Mouse (Mus musculus) lung, embryonic 15.5 days (tissue): ENCODE measurements around the gene Epha4. TPM values are rescaled to one million over a fixed set of nuclear protein-coding genes. Genes with fewer than 3 reads are reported as not detected.

Source experiments
- ATAC-seq: fragments of 200-750 bp; cut with Nextera tagmentation; 2 replicates; pipeline ENCODE4 v1.8.0; 2017; ENCODE audit warnings: moderate number of reproducible peaks, borderline replicate concordance; ENCODE audit not compliant: low FRiP score, low TSS enrichment; ENCODE audit errors: extremely low read depth
- H3K27ac ChIP-seq: fragments of 300-500 bp; sonication (generic); 2 replicates; pipeline ENCODE4 v1.5.1; 2015; ENCODE audit warnings: moderate library complexity, mild to moderate bottlenecking, inconsistent platforms
- H3K27me3 ChIP-seq: fragments of 300-500 bp; sonication (generic); 2 replicates; pipeline ENCODE4 v1.6.1; 2015; ENCODE audit warnings: inconsistent platforms
- H3K36me3 ChIP-seq: fragments of 300-500 bp; sonication (generic); 2 replicates; pipeline ENCODE4 v1.6.1; 2015; ENCODE audit warnings: inconsistent platforms
- H3K4me1 ChIP-seq: fragments of 300-500 bp; sonication (generic); 2 replicates; pipeline ENCODE4 v1.6.1; 2015; ENCODE audit warnings: inconsistent platforms
- H3K4me2 ChIP-seq: fragments of 300-500 bp; sonication (generic); 2 replicates; pipeline ENCODE4 v1.6.1; 2015; ENCODE audit warnings: inconsistent platforms, mild to moderate bottlenecking, moderate library complexity
- H3K4me3 ChIP-seq: fragments of 300-500 bp; sonication (generic); 2 replicates; pipeline ENCODE4 v1.5.1; 2015; ENCODE audit warnings: mild to moderate bottlenecking, inconsistent platforms
- H3K9ac ChIP-seq: fragments of 300-500 bp; sonication (generic); 2 replicates; pipeline ENCODE4 v1.6.1; 2015; ENCODE audit warnings: inconsistent platforms
- H3K9me3 ChIP-seq: fragments of 300-500 bp; sonication (generic); 2 replicates; pipeline ENCODE4 v1.6.1; 2016; ENCODE audit warnings: inconsistent platforms
- WGBS: fragments of 180-500 bp; shearing (Covaris S2); methylation state at CpG from one replicate; pipeline ENCODE4 v1.1.7; 2015; 5-methylcytosine and 5-hydroxymethylcytosine counted together
- polyA plus RNA-seq: library from polyadenylated mRNA; unstranded; fragments of >200 nt; fragmentation: Nextera tagmentation; extraction: Ambion mirVana; gene quantifications from 2 replicates; pipeline ENCODE4 v1.2.1, GENCODE M21; 2015

The Epha4 gene
- polyA plus RNA-seq, 1 experiment from 2014 or later: 16.9 TPM

GRCm38 (mm10) chr1:77435045-77435444 is 79.8 kb downstream of the Epha4 start:
- Histone ChIP-seq H3K36me3 (no peaks in the 10 kb centered on the region), H3K9ac (no peak overlapping the region), H3K27ac (no peak overlapping the region), H3K27me3 (no peaks in the 10 kb centered on the region), H3K4me1 (no peaks in the 10 kb centered on the region), H3K4me2 (no peak overlapping the region), H3K9me3 (no peaks in the 10 kb centered on the region), H3K4me3 (no peak overlapping the region)
- WGBS: 9% methylated on average over 4 of the region's 4 CpGs
- no peak for ATAC-seq

GRCm38 (mm10) chr1:77433148-77433547 is 81.7 kb downstream of the Epha4 start:
- no peak overlapping the region for H3K4me3 ChIP-seq
- no peak overlapping the region for H3K9ac ChIP-seq
- H3K27ac ChIP-seq: no peak overlapping the region
- no peak for ATAC-seq
- H3K27me3 ChIP-seq: no peaks in the 10 kb centered on the region
- no peak overlapping the region for H3K4me2 ChIP-seq
- H3K4me1 ChIP-seq: no peaks in the 10 kb centered on the region
- no peaks in the 10 kb centered on the region for H3K9me3 ChIP-seq
- no peaks in the 10 kb centered on the region for H3K36me3 ChIP-seq
- 90% methylated on average over 3 of the region's 3 CpGs for WGBS

GRCm38 (mm10) chr1:77432489-77432888 is 82.4 kb downstream of the Epha4 start:
- WGBS: 85% methylated on average over 2 of the region's 2 CpGs

GRCm38 (mm10) chr1:77429174-77429573 is 85.7 kb downstream of the Epha4 start:
- Histone ChIP-seq H3K9ac (no peak overlapping the region), H3K27ac (no peak overlapping the region), H3K4me3 (no peak overlapping the region), H3K4me1 (no peaks in the 10 kb centered on the region), H3K9me3 (no peaks in the 10 kb centered on the region), H3K36me3 (no peaks in the 10 kb centered on the region), H3K4me2 (no peak overlapping the region), H3K27me3 (no peaks in the 10 kb centered on the region)
- ATAC-seq: no peak
- 70% methylated on average over 6 of the region's 6 CpGs for WGBS

More at GRCm38 (mm10) chr1:77432489-77432888, 82.4 kb downstream of the Epha4 start:
- H3K27ac ChIP-seq: no peak overlapping the region
- H3K27me3 ChIP-seq: no peaks in the 10 kb centered on the region
- H3K9ac ChIP-seq: no peak overlapping the region
- H3K4me2 ChIP-seq: no peak overlapping the region
- H3K9me3 ChIP-seq: no peaks in the 10 kb centered on the region
- no peaks in the 10 kb centered on the region for H3K4me1 ChIP-seq
- ATAC-seq: no peak
- no peaks in the 10 kb centered on the region for H3K36me3 ChIP-seq
- H3K4me3 ChIP-seq: no peak overlapping the region

GRCm38 (mm10) chr1:77426956-77427355 is 87.9 kb downstream of the Epha4 start:
- 45% methylated on average over 6 of the region's 6 CpGs for WGBS
- H3K27ac ChIP-seq: no peak overlapping the region
- no peaks in the 10 kb centered on the region for H3K9me3 ChIP-seq
- no peak overlapping the region for H3K4me2 ChIP-seq
- H3K36me3 ChIP-seq: no peaks in the 10 kb centered on the region
- H3K9ac ChIP-seq: no peak overlapping the region
- H3K4me3 ChIP-seq: no peak overlapping the region
- no peaks in the 10 kb centered on the region for H3K27me3 ChIP-seq
- no peak for ATAC-seq
- no peaks in the 10 kb centered on the region for H3K4me1 ChIP-seq

- H3K9me3 ChIP-seq: no peaks in the 10 kb centered on the region
- H3K4me1 ChIP-seq: no peaks in the 10 kb centered on the region
- H3K36me3 ChIP-seq: no peaks in the 10 kb centered on the region
- ATAC-seq: no peak
- 81% methylated on average over 3 of the region's 3 CpGs for WGBS
- H3K27me3 ChIP-seq: no peaks in the 10 kb centered on the region
- no peak overlapping the region for H3K27ac ChIP-seq
- H3K9ac ChIP-seq: no peak overlapping the region
- no peak overlapping the region for H3K4me2 ChIP-seq
- H3K4me3 ChIP-seq: no peak overlapping the region
Measured at GRCm38 (mm10) chr1:77425171-77425570, 89.7 kb downstream of the Epha4 start.

GRCm38 (mm10) chr1:77421081-77421480 is 93.8 kb downstream of the Epha4 start:
- H3K27ac ChIP-seq: no peak overlapping the region
- H3K4me1 ChIP-seq: no peaks in the 10 kb centered on the region
- H3K9me3 ChIP-seq: no peaks in the 10 kb centered on the region
- no peak overlapping the region for H3K4me2 ChIP-seq
- no peaks in the 10 kb centered on the region for H3K27me3 ChIP-seq
- H3K4me3 ChIP-seq: no peak overlapping the region
- H3K9ac ChIP-seq: no peak overlapping the region
- 79% methylated on average over 3 of the region's 3 CpGs for WGBS
- H3K36me3 ChIP-seq: no peaks in the 10 kb centered on the region
- ATAC-seq: no peak

- Histone ChIP-seq H3K4me3 (no peak overlapping the region), H3K27ac (no peak overlapping the region), H3K4me2 (no peak overlapping the region), H3K27me3 (no peaks in the 10 kb centered on the region), H3K4me1 (no peaks in the 10 kb centered on the region), H3K36me3 (no peaks in the 10 kb centered on the region), H3K9ac (no peak overlapping the region), H3K9me3 (no peaks in the 10 kb centered on the region)
- WGBS: 77% methylated on average over 2 of the region's 2 CpGs
- ATAC-seq: no peak
Measured at GRCm38 (mm10) chr1:77420348-77420747, 94.5 kb downstream of the Epha4 start.

- Histone ChIP-seq H3K4me2 (no peak overlapping the region), H3K4me3 (no peak overlapping the region), H3K36me3 (no peaks in the 10 kb centered on the region), H3K9ac (no peak overlapping the region), H3K9me3 (no peaks in the 10 kb centered on the region), H3K4me1 (no peaks in the 10 kb centered on the region), H3K27ac (no peak overlapping the region), H3K27me3 (no peaks in the 10 kb centered on the region)
- no peak for ATAC-seq
- 53% methylated on average over 4 of the region's 4 CpGs for WGBS
Measured at GRCm38 (mm10) chr1:77416872-77417271, 98.0 kb downstream of the Epha4 start.

GRCm38 (mm10) chr1:77412871-77413669 is 101.8 kb downstream of the Epha4 start:
- H3K27ac ChIP-seq: no peak overlapping the region
- no peaks in the 10 kb centered on the region for H3K4me1 ChIP-seq
- no peaks in the 10 kb centered on the region for H3K9me3 ChIP-seq
- no peak overlapping the region for H3K4me3 ChIP-seq
- ATAC-seq: no peak
- no peaks in the 10 kb centered on the region for H3K36me3 ChIP-seq
- H3K27me3 ChIP-seq: no peaks in the 10 kb centered on the region
- WGBS: 48% methylated on average over 9 of the region's 9 CpGs
- H3K4me2 ChIP-seq: no peak overlapping the region
- H3K9ac ChIP-seq: no peak overlapping the region

- H3K4me2 ChIP-seq: no peak overlapping the region
- H3K9ac ChIP-seq: no peak overlapping the region
- H3K36me3 ChIP-seq: no peaks in the 10 kb centered on the region
- no peak for ATAC-seq
- H3K4me3 ChIP-seq: no peak overlapping the region
- H3K27ac ChIP-seq: no peak overlapping the region
- H3K27me3 ChIP-seq: no peaks in the 10 kb centered on the region
- WGBS: 77% methylated on average over 13 of the region's 13 CpGs
- H3K4me1 ChIP-seq: no peaks in the 10 kb centered on the region
- no peaks in the 10 kb centered on the region for H3K9me3 ChIP-seq
Measured at GRCm38 (mm10) chr1:77412285-77412684, 102.6 kb downstream of the Epha4 start.

GRCm38 (mm10) chr1:77411222-77411621 is 103.7 kb downstream of the Epha4 start:
- ATAC-seq: no peak
- Histone ChIP-seq H3K4me2 (no peak overlapping the region), H3K9ac (no peak overlapping the region), H3K4me1 (no peaks in the 10 kb centered on the region), H3K36me3 (no peaks in the 10 kb centered on the region), H3K4me3 (no peak overlapping the region), H3K9me3 (no peaks in the 10 kb centered on the region), H3K27me3 (no peaks in the 10 kb centered on the region), H3K27ac (no peak overlapping the region)
- WGBS: 93% methylated on average over 4 of the region's 4 CpGs
